ENCODE assay signal across 8 mouse cellular contexts in genomic region chr9:107675671-107676301, GRCm38 (mm10). TPM values are rescaled to one million over a fixed set of nuclear protein-coding genes. Genes with fewer than 3 reads are reported as not detected.
DNase-seq lines count a peak whose midpoint lies in the region; ATAC-seq and TF ChIP-seq lines count a peak whose summit lies in the region.

No protein-coding gene starts in this region.

- H3K4me3 ChIP-seq in embryonic facial prominence, embryonic 13.5 days, result peak overlapping the region; percentile 41
- H3K4me3 ChIP-seq in heart, embryonic 13.5 days, result peak overlapping the region; percentile 46
- H3K4me3 ChIP-seq in kidney, postnatal 0 days (replicated peaks; ENCODE audit: low read depth, low read length), result peak overlapping the region; percentile 27
- H3K4me3 ChIP-seq in liver, embryonic 16.5 days (ENCODE audit: low read depth, low read length), result peak overlapping the region; percentile 34
- peak overlapping the region; percentile 29 for H3K4me3 ChIP-seq in neural tube, embryonic 13.5 days
- H3K4me3 ChIP-seq in testis, adult 2 months (ENCODE audit: control insufficient read depth, low read depth, low read length), result peak overlapping the region; percentile 18

- peak; percentile 39; the same call in 1 of the 2 replicates for ATAC-seq in embryonic facial prominence, embryonic 13.5 days (ENCODE audit: insufficient number of reproducible peaks, insufficient read depth, low FRiP score, low TSS enrichment, low read depth)
- ATAC-seq in heart, embryonic 13.5 days (ENCODE audit: extremely low read depth, insufficient number of reproducible peaks, low FRiP score, low TSS enrichment), result 0 out of 2 replicates have a peak, but pooled peaks have one; percentile 37
- ATAC-seq in kidney, postnatal 0 days (replicated peaks; ENCODE audit: low FRiP score, low read depth), result peak; percentile 25
- peak; percentile 32 for ATAC-seq in liver, embryonic 16.5 days (ENCODE audit: low read depth)
- ATAC-seq in neural tube, embryonic 13.5 days (ENCODE audit: low read depth), result 0 out of 2 replicates have a peak, but pooled peaks have one; percentile 21

- peak overlapping the region; percentile 71 for H3K4me2 ChIP-seq in embryonic facial prominence, embryonic 13.5 days
- H3K4me2 ChIP-seq in heart, embryonic 13.5 days, result peak overlapping the region; percentile 74
- peak overlapping the region; percentile 53 for H3K4me2 ChIP-seq in kidney, postnatal 0 days (ENCODE audit: low read length)
- peak overlapping the region; percentile 51 for H3K4me2 ChIP-seq in liver, embryonic 16.5 days (ENCODE audit: low read depth, low read length)
- peak overlapping the region; percentile 64 for H3K4me2 ChIP-seq in neural tube, embryonic 13.5 days

- peak; percentile 88 for TF ChIP-seq CTCF in kidney, postnatal 0 days (IDR thresholded peaks at IDR 0.05; ENCODE audit: low read depth)
- peak; percentile 70; the same call in 1 of the 2 replicates for TF ChIP-seq CTCF in testis, adult 2 months (IDR thresholded peaks at IDR 0.05; ENCODE audit: control insufficient read depth, insufficient read depth, insufficient replicate concordance, low read depth, low read length)

- no peak overlapping the region for H3K27ac ChIP-seq in embryonic facial prominence, embryonic 13.5 days
- H3K27ac ChIP-seq in heart, embryonic 13.5 days (replicated peaks), result no peak overlapping the region
- H3K27ac ChIP-seq in kidney, postnatal 0 days, result no peak overlapping the region
- peak overlapping the region; percentile 5; the same call in 1 of the 2 replicates for H3K27ac ChIP-seq in liver, embryonic 16.5 days (ENCODE audit: low read length)
- H3K27ac ChIP-seq in neural tube, embryonic 13.5 days (replicated peaks), result no peak overlapping the region
- no peak overlapping the region for H3K27ac ChIP-seq in testis, adult 2 months (ENCODE audit: control insufficient read depth, insufficient read depth, low read depth, low read length)

- peak overlapping the region; percentile 61 for H3K9ac ChIP-seq in embryonic facial prominence, embryonic 13.5 days
- peak overlapping the region; percentile 69 for H3K9ac ChIP-seq in heart, embryonic 13.5 days
- H3K9ac ChIP-seq in kidney, postnatal 0 days (ENCODE audit: low read depth, low read length), result no peak overlapping the region
- no peak overlapping the region for H3K9ac ChIP-seq in liver, embryonic 16.5 days (ENCODE audit: low read depth, low read length)
- peak overlapping the region; percentile 61 for H3K9ac ChIP-seq in neural tube, embryonic 13.5 days

- H3K9me3 ChIP-seq in embryonic facial prominence, embryonic 13.5 days, result no peaks in the 10 kb centered on the region
- no peaks in the 10 kb centered on the region for H3K9me3 ChIP-seq in heart, embryonic 13.5 days
- no peaks in the 10 kb centered on the region for H3K9me3 ChIP-seq in kidney, postnatal 0 days (replicated peaks; ENCODE audit: low read length)
- H3K9me3 ChIP-seq in liver, embryonic 16.5 days (replicated peaks; ENCODE audit: control insufficient read depth, low read length), result no peaks in the 10 kb centered on the region
- H3K9me3 ChIP-seq in neural tube, embryonic 13.5 days, result no peaks in the 10 kb centered on the region

- under 1% methylated on average over 39 of the region's 39 CpGs for WGBS in embryonic facial prominence, embryonic 13.5 days
- under 1% methylated on average over 39 of the region's 39 CpGs for WGBS in heart, embryonic 13.5 days
- under 1% methylated on average over 39 of the region's 39 CpGs for WGBS in kidney, postnatal 0 days
- 1% methylated on average over 39 of the region's 39 CpGs for WGBS in liver, embryonic 16.5 days (ENCODE audit: insufficient replicate concordance)
- WGBS in neural tube, embryonic 13.5 days, result under 1% methylated on average over 39 of the region's 39 CpGs

- no peak for TF ChIP-seq POLR2A in testis, adult 2 months (IDR thresholded peaks at IDR 0.05; ENCODE audit: control insufficient read depth, low read depth, low read length)

- H3K4me1 ChIP-seq in embryonic facial prominence, embryonic 13.5 days, result peaks cover 20% of the 10 kb centered on the region
- peaks cover 17% of the 10 kb centered on the region for H3K4me1 ChIP-seq in heart, embryonic 13.5 days
- peaks cover 7% of the 10 kb centered on the region; the same call in 1 of the 2 replicates for H3K4me1 ChIP-seq in kidney, postnatal 0 days (replicated peaks; ENCODE audit: insufficient read depth, low read length)
- H3K4me1 ChIP-seq in liver, embryonic 16.5 days (ENCODE audit: control insufficient read depth, low read depth, low read length), result peaks cover 9% of the 10 kb centered on the region
- H3K4me1 ChIP-seq in neural tube, embryonic 13.5 days (replicated peaks), result peaks cover 15% of the 10 kb centered on the region
- peaks cover 14% of the 10 kb centered on the region for H3K4me1 ChIP-seq in testis, adult 2 months (ENCODE audit: control insufficient read depth, insufficient read depth, low read length)

- H3K36me3 ChIP-seq in embryonic facial prominence, embryonic 13.5 days, result no peaks in the 10 kb centered on the region
- no peaks in the 10 kb centered on the region for H3K36me3 ChIP-seq in heart, embryonic 13.5 days
- no peaks in the 10 kb centered on the region for H3K36me3 ChIP-seq in kidney, postnatal 0 days (ENCODE audit: insufficient read depth, low read length)
- no peaks in the 10 kb centered on the region for H3K36me3 ChIP-seq in liver, embryonic 16.5 days (ENCODE audit: control insufficient read depth, insufficient read depth)
- no peaks in the 10 kb centered on the region for H3K36me3 ChIP-seq in neural tube, embryonic 13.5 days
- H3K36me3 ChIP-seq in testis, adult 2 months (ENCODE audit: control insufficient read depth, insufficient read depth, low read length), result no peaks in the 10 kb centered on the region

- DNase-seq in urinary bladder, adult 18-20 months (ENCODE audit: low spot score in 2 of 2), result peak; percentile 35 to 60
- no peak for DNase-seq in urinary bladder, postnatal 10 days (ENCODE audit: low spot score)
- peak; percentile 87 for DNase-seq in kidney, postnatal 0 days (ENCODE audit: low spot score)

- peaks cover 42% of the 10 kb centered on the region for H3K27me3 ChIP-seq in embryonic facial prominence, embryonic 13.5 days
- peaks cover 69% of the 10 kb centered on the region for H3K27me3 ChIP-seq in heart, embryonic 13.5 days (replicated peaks)
- H3K27me3 ChIP-seq in kidney, postnatal 0 days (ENCODE audit: insufficient read depth, low read length), result peaks cover 14% of the 10 kb centered on the region
- peaks cover 35% of the 10 kb centered on the region for H3K27me3 ChIP-seq in liver, embryonic 16.5 days (ENCODE audit: control insufficient read depth, insufficient read depth, low read depth, low read length)
- peaks cover 38% of the 10 kb centered on the region for H3K27me3 ChIP-seq in neural tube, embryonic 13.5 days
- H3K27me3 ChIP-seq in testis, adult 2 months (ENCODE audit: control insufficient read depth, insufficient read depth, low read length), result no peaks in the 10 kb centered on the region

RNA-seq across cellular contexts. Expression of gene Gnat1, which starts 3.7 kb away (rescaled TPM):
- polyA plus RNA-seq in embryonic facial prominence, embryonic 13.5 days (2015; fragmentation: Nextera tagmentation; extraction: Ambion mirVana), result 1.2 and 2.0 TPM in 2 replicates
- 0.90 and 1.3 TPM in 2 replicates for polyA plus RNA-seq in heart, embryonic 13.5 days (2015; fragmentation: Nextera tagmentation; extraction: Ambion mirVana)
- 0.89 and 1.2 TPM in 2 replicates for polyA plus RNA-seq in kidney, postnatal 0 days (2015; fragmentation: Nextera tagmentation; extraction: Ambion mirVana)
- 1.1 and 1.3 TPM in 2 replicates for polyA plus RNA-seq in liver, embryonic 16.5 days (2015; fragmentation: Nextera tagmentation; extraction: Ambion mirVana)
- polyA plus RNA-seq in neural tube, embryonic 13.5 days (2015; fragmentation: Nextera tagmentation; extraction: Ambion mirVana), result 0.96 and 2.4 TPM in 2 replicates
- 0.05 and 0.12 TPM in 2 replicates for polyA plus RNA-seq in testis, adult 2 months (2012; rRNA removed)

RNA-seq across cellular contexts. Expression of gene Slc38a3, which starts 6.5 kb away (rescaled TPM):
- polyA plus RNA-seq in embryonic facial prominence, embryonic 13.5 days (2015; fragmentation: Nextera tagmentation; extraction: Ambion mirVana), result 3.4 and 4.1 TPM in 2 replicates
- polyA plus RNA-seq in heart, embryonic 13.5 days (2015; fragmentation: Nextera tagmentation; extraction: Ambion mirVana), result 2.8 and 2.9 TPM in 2 replicates
- 12.9 and 14.7 TPM in 2 replicates for polyA plus RNA-seq in kidney, postnatal 0 days (2015; fragmentation: Nextera tagmentation; extraction: Ambion mirVana)
- polyA plus RNA-seq in liver, embryonic 16.5 days (2015; fragmentation: Nextera tagmentation; extraction: Ambion mirVana), result 60.1 and 75.2 TPM in 2 replicates
- polyA plus RNA-seq in neural tube, embryonic 13.5 days (2015; fragmentation: Nextera tagmentation; extraction: Ambion mirVana), result 23.9 and 25.6 TPM in 2 replicates
- 0.10 and 0.32 TPM in 2 replicates for polyA plus RNA-seq in testis, adult 2 months (2012; rRNA removed)

RNA-seq across cellular contexts. Expression of gene Sema3f, which starts 34.5 kb away (rescaled TPM):
- 37.7 and 44.0 TPM in 2 replicates for polyA plus RNA-seq in embryonic facial prominence, embryonic 13.5 days (2015; fragmentation: Nextera tagmentation; extraction: Ambion mirVana)
- polyA plus RNA-seq in heart, embryonic 13.5 days (2015; fragmentation: Nextera tagmentation; extraction: Ambion mirVana), result 4.5 and 6.3 TPM in 2 replicates
- polyA plus RNA-seq in kidney, postnatal 0 days (2015; fragmentation: Nextera tagmentation; extraction: Ambion mirVana), result 16.2 and 17.3 TPM in 2 replicates
- 0.41 and 0.86 TPM in 2 replicates for polyA plus RNA-seq in liver, embryonic 16.5 days (2015; fragmentation: Nextera tagmentation; extraction: Ambion mirVana)
- polyA plus RNA-seq in neural tube, embryonic 13.5 days (2015; fragmentation: Nextera tagmentation; extraction: Ambion mirVana), result 12.2 and 13.2 TPM in 2 replicates
- 9.9 and 12.0 TPM in 2 replicates for polyA plus RNA-seq in testis, adult 2 months (2012; rRNA removed)

RNA-seq across cellular contexts. Expression of gene Gnai2, which starts 40.6 kb away (rescaled TPM):
- 446 and 470 TPM in 2 replicates for polyA plus RNA-seq in embryonic facial prominence, embryonic 13.5 days (2015; fragmentation: Nextera tagmentation; extraction: Ambion mirVana)
- polyA plus RNA-seq in heart, embryonic 13.5 days (2015; fragmentation: Nextera tagmentation; extraction: Ambion mirVana), result 387 and 392 TPM in 2 replicates
- 351 and 359 TPM in 2 replicates for polyA plus RNA-seq in kidney, postnatal 0 days (2015; fragmentation: Nextera tagmentation; extraction: Ambion mirVana)
- polyA plus RNA-seq in liver, embryonic 16.5 days (2015; fragmentation: Nextera tagmentation; extraction: Ambion mirVana), result 144 and 153 TPM in 2 replicates
- polyA plus RNA-seq in neural tube, embryonic 13.5 days (2015; fragmentation: Nextera tagmentation; extraction: Ambion mirVana), result 350 and 384 TPM in 2 replicates
- 87.7 and 103 TPM in 2 replicates for polyA plus RNA-seq in testis, adult 2 months (2012; rRNA removed)

Comparison
In these comparisons a context has a peak if more than half of its experiments do, and no peak if none do; other contexts are left out.
1. H3K9ac ChIP-seq: peak in embryonic facial prominence, embryonic 13.5 days (single experiment), heart, embryonic 13.5 days (single experiment) and neural tube, embryonic 13.5 days (single experiment); none in kidney, postnatal 0 days (single experiment) and liver, embryonic 16.5 days (single experiment).
2. Peak in every context shown above with its lines, with median percentiles within 50 percentile points of each other: ATAC-seq, H3K4me2 ChIP-seq and H3K4me3 ChIP-seq.